Mouse (Mus musculus) neural tube, embryonic 14.5 days (tissue): ENCODE measurements around the gene Ppp1r14c. TPM values are rescaled to one million over a fixed set of nuclear protein-coding genes. Genes with fewer than 3 reads are reported as not detected.

Source experiments
- ATAC-seq: fragments of 200-750 bp; cut with Nextera tagmentation; 2 replicates; pipeline ENCODE4 v1.8.0; 2017; ENCODE audit warnings: low read depth, mild to moderate bottlenecking, moderate TSS enrichment, moderate library complexity
- H3K27ac ChIP-seq: fragments of 300-500 bp; sonication (generic); 2 replicates; pipeline ENCODE4 v1.5.1; 2014; ENCODE audit warnings: low read depth, mild to moderate bottlenecking, control low read depth, low read length, moderate library complexity, mixed read lengths
- H3K27me3 ChIP-seq: fragments of 300-500 bp; sonication (generic); 2 replicates; pipeline ENCODE4 v1.6.1; 2014; ENCODE audit warnings: low read length; ENCODE audit not compliant: control insufficient read depth, insufficient read depth
- H3K36me3 ChIP-seq: fragments of 300-500 bp; sonication (generic); 2 replicates; pipeline ENCODE4 v1.6.1; 2014; ENCODE audit warnings: low read length, mixed read lengths; ENCODE audit not compliant: control insufficient read depth, insufficient read depth
- H3K4me1 ChIP-seq: fragments of 300-500 bp; sonication (generic); 2 replicates; pipeline ENCODE4 v1.6.1; 2014; ENCODE audit warnings: low read length; ENCODE audit not compliant: control insufficient read depth, insufficient read depth
- H3K4me2 ChIP-seq: fragments of 300-500 bp; sonication (generic); 2 replicates; pipeline ENCODE4 v1.6.1; 2014; ENCODE audit warnings: mild to moderate bottlenecking, low read depth, low read length, control low read depth
- H3K4me3 ChIP-seq: fragments of 300-500 bp; sonication (generic); 2 replicates; pipeline ENCODE4 v1.5.1; 2014; ENCODE audit warnings: low read depth, low read length, control low read depth, mixed read lengths
- H3K9ac ChIP-seq: fragments of 300-500 bp; sonication (generic); replicated peaks from 2 replicates; pipeline ENCODE4 v1.6.1; 2014; ENCODE audit warnings: low read depth, mild to moderate bottlenecking, control low read depth, low read length, mixed read lengths
- H3K9me3 ChIP-seq: fragments of 300-500 bp; sonication (generic); 2 replicates; pipeline ENCODE4 v1.6.1; 2016; ENCODE audit warnings: low read length; ENCODE audit not compliant: control insufficient read depth
- WGBS: fragments of 180-500 bp; shearing (Covaris S2); extraction: QIAGEN DNeasy Blood & Tissue Kit; methylation state at CpG from one replicate; pipeline ENCODE4 v1.1.7; 2014; 5-methylcytosine and 5-hydroxymethylcytosine counted together
- microRNA-seq: library from miRNA; unstranded; fragments of <30 nt; microRNA quantifications from one replicate; pipeline ENCODE4, GENCODE M21; 2016
- polyA plus RNA-seq: library from polyadenylated mRNA; unstranded; fragments of >200 nt; fragmentation: Nextera tagmentation; extraction: Ambion mirVana; gene quantifications from 2 replicates; pipeline ENCODE4 v1.2.1, GENCODE M21; 2014

The Ppp1r14c gene
- polyA plus RNA-seq, 1 experiment from 2014 or later: 69.0 TPM

GRCm38 (mm10) chr10:3511401-3511800 lies 145.5 kb downstream of the Ppp1r14c start:
- no peak overlapping the region for H3K4me3 ChIP-seq
- no peak overlapping the region for H3K27ac ChIP-seq
- H3K9ac ChIP-seq: no peak overlapping the region
- H3K27me3 ChIP-seq: no peaks in the 10 kb centered on the region
- no peaks in the 10 kb centered on the region for H3K36me3 ChIP-seq
- WGBS: 76% methylated on average over 3 of the region's 3 CpGs
- H3K9me3 ChIP-seq: no peaks in the 10 kb centered on the region
- H3K4me1 ChIP-seq: peaks cover 4% of the 10 kb centered on the region; the same call in 1 of the 2 replicates
- no peak for ATAC-seq
- H3K4me2 ChIP-seq: no peak overlapping the region

- no peak overlapping the region for H3K4me3 ChIP-seq
- H3K27me3 ChIP-seq: no peaks in the 10 kb centered on the region
- WGBS: 72% methylated on average over 8 of the region's 8 CpGs
- no peak for ATAC-seq
- H3K4me2 ChIP-seq: no peak overlapping the region
- peaks cover 4% of the 10 kb centered on the region; the same call in 1 of the 2 replicates for H3K4me1 ChIP-seq
- H3K36me3 ChIP-seq: no peaks in the 10 kb centered on the region
- no peak overlapping the region for H3K9ac ChIP-seq
- H3K27ac ChIP-seq: no peak overlapping the region
- no peaks in the 10 kb centered on the region for H3K9me3 ChIP-seq
These were observed 146.9 kb downstream of the Ppp1r14c start for GRCm38 (mm10) chr10:3512620-3513305.

- H3K4me1 ChIP-seq: peaks cover 4% of the 10 kb centered on the region; the same call in 1 of the 2 replicates
- no peak for ATAC-seq
- no peak overlapping the region for H3K27ac ChIP-seq
- H3K4me3 ChIP-seq: no peak overlapping the region
- H3K36me3 ChIP-seq: no peaks in the 10 kb centered on the region
- no peak overlapping the region for H3K4me2 ChIP-seq
- 83% methylated on average over 6 of the region's 6 CpGs for WGBS
- no peaks in the 10 kb centered on the region for H3K9me3 ChIP-seq
- H3K27me3 ChIP-seq: no peaks in the 10 kb centered on the region
- no peak overlapping the region for H3K9ac ChIP-seq
These were observed 148.1 kb downstream of the Ppp1r14c start for GRCm38 (mm10) chr10:3513947-3514346.

Small RNAs within 50 kb of the gene (microRNA-seq; reads per million reads assigned to microRNA genes)
- gene Gm24482: not detected

Other genes with a start within 250 kb of the Ppp1r14c start
- gene H60c, start 98.3 kb upstream of the Ppp1r14c start, polyA plus RNA-seq: not detected in 2 replicates
- 0.21 and 0.50 TPM in 2 replicates for gene Iyd, start 174.2 kb downstream of the Ppp1r14c start, polyA plus RNA-seq